Mouse (Mus musculus) E14TG2a.4 (cell line): ENCODE measurements around the gene Gne.

ENCODE experiments used
- H3K27me3 ChIP-seq: 2 replicates; pipeline ENCODE4 v1.6.1; 2014; ENCODE audit warnings: low read length, control low read depth; ENCODE audit not compliant: insufficient read depth
- H3K36me3 ChIP-seq: 2 replicates; pipeline ENCODE4 v1.6.1; 2014; ENCODE audit warnings: low read length, control low read depth; ENCODE audit not compliant: insufficient read depth
- H3K4me1 ChIP-seq: replicated peaks from 2 replicates; pipeline ENCODE4 v1.6.1; 2014; ENCODE audit warnings: low read depth, low read length, control low read depth
- H3K4me3 ChIP-seq: replicated peaks from 2 replicates; pipeline ENCODE4 v1.5.1; 2014; ENCODE audit warnings: mild to moderate bottlenecking, low read length
- H3K9me3 ChIP-seq: 2 replicates; pipeline ENCODE4 v1.6.1; 2014; ENCODE audit warnings: low read length, control low read depth
- CTCF ChIP-seq: conservative IDR thresholded peaks from 2 replicates; pipeline ENCODE4 v1.5.1; 2014; ENCODE audit warnings: low read length
- NANOG ChIP-seq: IDR thresholded peaks from 2 replicates; pipeline ENCODE4 v1.6.1; 2014; ENCODE audit warnings: borderline replicate concordance, low read length, mixed read lengths
- POU5F1 ChIP-seq: IDR thresholded peaks from 2 replicates; pipeline ENCODE4 v1.6.1; 2014; ENCODE audit warnings: low read length, borderline replicate concordance

The Gne gene

DNA sequence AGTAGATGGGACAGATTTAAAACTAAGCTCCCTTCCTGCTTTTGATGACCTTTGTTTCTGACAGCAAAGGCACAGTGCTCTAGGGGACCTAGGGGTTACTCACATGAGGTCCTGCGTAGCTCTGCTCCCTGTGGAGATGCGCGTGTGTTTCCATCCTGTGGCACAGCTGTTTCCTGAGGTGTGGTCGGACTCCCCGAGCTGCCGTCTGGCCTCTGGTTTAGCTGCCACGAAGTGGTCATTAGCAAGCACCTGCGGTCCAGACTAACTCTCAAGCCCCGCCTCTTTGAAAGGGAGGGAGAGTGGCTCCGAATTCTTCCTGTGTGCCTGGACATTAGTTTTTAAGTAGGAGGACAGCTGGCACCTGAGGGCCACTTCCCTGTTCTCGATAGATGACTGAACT is at the start of gene Gne:
Gene Gne, minus strand, starts transcription at position 233 of the 400 bp plus-strand sequence.
- no peaks in the 10 kb centered on the region for H3K9me3 ChIP-seq

DNA sequence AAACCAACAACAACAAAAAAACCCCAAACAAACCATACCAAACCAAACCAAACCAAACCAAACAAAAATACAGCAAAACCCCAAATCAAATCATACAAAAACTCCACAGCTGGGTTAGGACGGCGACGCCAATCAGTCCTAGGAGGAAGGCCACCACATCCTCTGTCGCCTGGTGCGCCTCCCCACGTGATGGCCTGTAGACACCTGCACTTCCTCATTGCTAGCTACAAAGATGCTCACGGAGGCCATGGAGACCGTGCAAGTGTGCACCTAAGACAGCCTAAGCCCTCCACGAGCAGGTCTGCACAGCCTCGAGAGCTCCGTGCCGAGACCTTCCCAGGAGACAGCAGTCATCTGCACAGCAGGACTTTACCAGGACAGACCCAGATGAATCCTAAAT is 42.8 kb upstream of the Gne start:
- Histone ChIP-seq H3K9me3 (no peaks in the 10 kb centered on the region), H3K36me3 (peaks cover 68% of the 10 kb centered on the region), H3K4me1 (0 out of 2 replicates have a peak, but pooled peaks cover 2% of the 10 kb centered on the region), H3K27me3 (no peaks in the 10 kb centered on the region), H3K4me3 (no peak overlapping the region)
- TF ChIP-seq CTCF (no peak), NANOG (no peak), POU5F1 (no peak)

More for the DNA sequence above, at the start of gene Gne:
- Histone ChIP-seq H3K4me3 (peak within 1 kb of the TSS; percentile 20; the same call in 1 of the 2 replicates), H3K36me3 (no peaks in the 10 kb centered on the region), H3K4me1 (peaks cover 23% of the 10 kb centered on the region), H3K27me3 (peaks cover 21% of the 10 kb centered on the region)
- TF ChIP-seq CTCF (no peak), NANOG (no peak), POU5F1 (no peak)

DNA sequence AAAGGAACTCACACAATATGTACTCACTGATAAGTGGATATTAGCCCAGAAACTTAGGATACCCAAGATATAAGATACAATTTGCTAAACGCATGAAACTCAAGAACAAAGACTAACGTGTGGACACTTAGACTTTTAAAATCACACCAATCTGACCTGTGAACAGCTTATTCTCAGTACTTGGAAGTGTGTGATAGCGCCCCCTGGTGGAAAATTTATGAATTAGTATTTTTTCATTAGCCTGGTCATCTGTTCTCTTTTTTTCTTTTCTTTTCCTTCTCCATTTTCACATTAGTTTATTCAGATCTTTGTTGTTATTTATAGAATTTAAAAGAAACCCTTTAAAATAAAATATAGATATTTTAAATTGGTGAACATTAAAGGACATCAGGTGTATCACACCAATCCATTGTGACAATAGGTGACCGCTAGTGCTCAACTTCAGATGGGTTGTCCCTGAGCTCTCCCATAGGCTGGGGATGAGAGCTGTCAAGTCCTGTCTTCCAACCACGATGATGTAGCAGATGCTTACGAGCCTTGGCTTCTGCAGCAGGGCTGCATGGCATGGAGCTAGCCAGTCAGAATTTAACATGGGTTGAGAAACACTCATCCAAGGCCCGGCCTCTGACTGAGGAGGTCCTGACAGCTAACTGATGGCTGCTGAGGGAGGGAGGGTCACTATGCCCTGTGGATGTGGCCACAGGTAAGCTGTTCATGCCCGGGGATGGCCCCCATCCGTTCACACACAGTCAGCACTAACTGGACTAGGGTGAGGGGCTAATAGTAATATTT is 35.6 kb upstream of the Gne start:
- no peak overlapping the region for H3K4me3 ChIP-seq
- no peak for TF ChIP-seq POU5F1
- TF ChIP-seq NANOG: no peak
- TF ChIP-seq CTCF: peak; percentile 57
- H3K27me3 ChIP-seq: 0 out of 2 replicates have a peak, but pooled peaks cover 2% of the 10 kb centered on the region
- H3K36me3 ChIP-seq: 0 out of 2 replicates have a peak, but pooled peaks cover under 1% of the 10 kb centered on the region
- no peaks in the 10 kb centered on the region for H3K9me3 ChIP-seq
- H3K4me1 ChIP-seq: peaks cover 14% of the 10 kb centered on the region

- Histone ChIP-seq H3K9me3 (no peaks in the 10 kb centered on the region), H3K36me3 (no peaks in the 10 kb centered on the region), H3K4me3 (no peak overlapping the region), H3K27me3 (peaks cover 4% of the 10 kb centered on the region; the same call in 1 of the 2 replicates), H3K4me1 (peaks cover 30% of the 10 kb centered on the region)
- TF ChIP-seq CTCF (no peak), POU5F1 (no peak), NANOG (no peak)
These were observed 31.1 kb upstream of the Gne start for GRCm38 (mm10) chr4:44115046-44115445.

GRCm38 (mm10) chr4:44113393-44114138 is 29.6 kb upstream of the Gne start:
- H3K9me3 ChIP-seq: no peaks in the 10 kb centered on the region
- H3K36me3 ChIP-seq: no peaks in the 10 kb centered on the region
- H3K27me3 ChIP-seq: peaks cover 4% of the 10 kb centered on the region; the same call in 1 of the 2 replicates
- TF ChIP-seq NANOG (no peak), CTCF (no peak), POU5F1 (no peak)
- H3K4me1 ChIP-seq: peaks cover 30% of the 10 kb centered on the region
- H3K4me3 ChIP-seq: peak overlapping the region; percentile 32; the same call in 1 of the 2 replicates

DNA sequence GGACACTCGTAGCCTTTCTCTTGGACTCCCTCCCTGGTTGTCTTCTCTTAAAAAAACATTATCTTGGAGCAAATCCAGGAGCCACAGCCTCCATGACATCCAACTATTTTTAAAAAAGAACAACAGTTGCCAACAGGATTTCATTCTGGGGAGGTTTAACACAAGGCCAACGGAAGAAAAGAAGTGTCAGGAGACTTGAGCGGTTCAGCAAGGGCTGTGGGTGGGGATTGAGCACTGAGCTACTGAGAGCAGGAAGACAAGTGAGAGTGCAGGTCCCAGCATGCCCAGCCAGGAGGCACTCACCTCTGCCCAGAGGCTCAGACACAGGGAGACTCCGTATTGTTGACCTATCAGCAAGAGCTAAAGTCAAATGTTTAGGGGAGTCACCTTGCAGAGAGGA is 28.8 kb upstream of the Gne start:
- TF ChIP-seq CTCF (no peak), NANOG (no peak)
- peaks cover 32% of the 10 kb centered on the region for H3K4me1 ChIP-seq
- H3K36me3 ChIP-seq: no peaks in the 10 kb centered on the region

DNA sequence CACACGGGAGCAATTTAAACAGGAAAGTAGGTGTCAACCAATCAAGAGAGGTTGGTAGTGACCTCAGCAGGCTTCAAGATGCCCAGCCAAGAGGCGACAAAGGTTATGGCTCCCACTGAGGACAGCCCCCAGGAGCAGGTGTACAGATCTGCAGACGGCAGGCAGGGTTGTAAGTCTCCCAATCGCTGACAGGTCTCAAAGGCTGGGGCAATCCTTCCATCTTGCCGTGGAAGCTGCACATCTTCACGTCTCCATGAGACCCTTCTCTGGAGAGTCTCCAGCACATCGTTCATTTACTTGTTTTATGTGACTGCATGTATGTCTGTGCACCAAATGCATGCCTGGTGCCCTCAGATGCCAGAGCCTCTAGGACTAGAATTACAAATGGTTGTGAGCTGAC is 26.8 kb upstream of the Gne start:
- H3K4me3 ChIP-seq: no peak overlapping the region
- no peaks in the 10 kb centered on the region for H3K36me3 ChIP-seq
- TF ChIP-seq NANOG (no peak), POU5F1 (no peak), CTCF (no peak)
- H3K27me3 ChIP-seq: peaks cover 21% of the 10 kb centered on the region
- H3K9me3 ChIP-seq: no peaks in the 10 kb centered on the region
- peaks cover 42% of the 10 kb centered on the region for H3K4me1 ChIP-seq

More for the DNA sequence above, 28.8 kb upstream of the Gne start:
- H3K27me3 ChIP-seq: peaks cover 4% of the 10 kb centered on the region; the same call in 1 of the 2 replicates
- no peaks in the 10 kb centered on the region for H3K9me3 ChIP-seq
- no peak overlapping the region for H3K4me3 ChIP-seq

DNA sequence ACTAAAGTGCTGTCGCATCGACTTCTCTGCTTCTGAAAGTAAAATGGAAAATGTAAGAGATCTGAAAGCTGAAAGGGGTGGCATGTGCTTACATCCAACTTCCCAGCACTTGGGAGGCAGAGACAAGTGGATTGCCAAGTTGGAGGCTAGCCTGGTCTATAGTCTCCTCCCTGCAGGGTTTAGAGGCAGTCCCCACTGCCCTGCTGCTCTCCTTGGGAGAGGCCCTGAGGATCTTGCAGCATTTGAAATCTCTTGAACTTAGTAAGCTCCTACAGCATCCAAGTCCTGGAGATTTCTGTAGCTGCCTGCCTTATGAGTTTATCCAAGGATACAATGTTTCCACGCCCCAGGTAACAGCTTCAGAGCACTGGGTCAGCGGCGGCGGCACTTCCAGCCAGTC is 24.3 kb upstream of the Gne start:
- Histone ChIP-seq H3K4me3 (no peak overlapping the region), H3K36me3 (no peaks in the 10 kb centered on the region), H3K9me3 (no peaks in the 10 kb centered on the region), H3K4me1 (peaks cover 48% of the 10 kb centered on the region), H3K27me3 (peaks cover 39% of the 10 kb centered on the region)
- TF ChIP-seq POU5F1 (no peak), NANOG (no peak)
